Mouse (Mus musculus): ENCODE measurements around the gene Gm35549.
A peak's percentile ranks its signal among the peaks of the same experiment; 100 is the strongest.

Gm35549 gene

GRCm38 (mm10) chr9:122826743-122827142 is 17.1 kb downstream of the Gm35549 start:
- no peak for DNase-seq (ENCODE audit: low read depth, low spot score)

- no peak for DNase-seq (ENCODE audit: low read depth, low spot score)
Observed at GRCm38 (mm10) chr9:122823374-122824017, 20.3 kb downstream of the Gm35549 start.

- no peak for DNase-seq (ENCODE audit: low read depth, low spot score)
Observed at GRCm38 (mm10) chr9:122815239-122815851, 28.5 kb downstream of the Gm35549 start.

GRCm38 (mm10) chr9:122814775-122815174 is 29.1 kb downstream of the Gm35549 start:
- DNase-seq (ENCODE audit: low read depth, low spot score), result no peak

- DNase-seq (ENCODE audit: low read depth, low spot score), result no peak
Observed at GRCm38 (mm10) chr9:122812386-122812785, 31.4 kb downstream of the Gm35549 start.

- no peak for DNase-seq (ENCODE audit: low read depth, low spot score)
Observed at GRCm38 (mm10) chr9:122810212-122810611, 33.6 kb downstream of the Gm35549 start.

- no peak for DNase-seq (ENCODE audit: low read depth, low spot score)
Observed at GRCm38 (mm10) chr9:122807186-122807585, 36.6 kb downstream of the Gm35549 start.

GRCm38 (mm10) chr9:122805845-122806341 is 37.9 kb downstream of the Gm35549 start:
- no peak for DNase-seq (ENCODE audit: low read depth, low spot score)

- DNase-seq (ENCODE audit: low read depth, low spot score), result peak; percentile 95
Observed at GRCm38 (mm10) chr9:122805053-122805844, 38.6 kb downstream of the Gm35549 start, which contains the start of gene Tcaim. Gene Tcaim (plus strand): TSS chr9:122805539.

- no peak for DNase-seq (ENCODE audit: low read depth, low spot score)
Observed at GRCm38 (mm10) chr9:122786534-122786933, 57.3 kb downstream of the Gm35549 start.

- no peak for DNase-seq (ENCODE audit: low read depth, low spot score)
Observed at GRCm38 (mm10) chr9:122785231-122785630, 58.6 kb downstream of the Gm35549 start.
